Mouse (Mus musculus): ENCODE data around the gene Nfkbid.
"Not testable (repeated sequence)": the region's sequence is repeated elsewhere in the genome, so short reads cannot be mapped to it uniquely, and the experiment has no call there.

GRCm38 (mm10) chr7:30476136-30476535 is 54.6 kb downstream of the Nfkbid start:
- not testable (repeated sequence) for TF ChIP-seq CTCF, POLR2A (IDR thresholded peaks at IDR 0.05; ENCODE audit: extremely low read depth, insufficient read depth, low read length)

All from cortical plate, adult 2 months (tissue).